Mouse (Mus musculus) lung, embryonic 15.5 days (tissue): ENCODE results near the gene Ndrg4. TPM values are rescaled to one million over a fixed set of nuclear protein-coding genes. Genes with fewer than 3 reads are reported as not detected.

Experiments used
- ATAC-seq: fragments of 200-750 bp; cut with Nextera tagmentation; 2 replicates; pipeline ENCODE4 v1.8.0; 2017; ENCODE audit warnings: moderate number of reproducible peaks, borderline replicate concordance; ENCODE audit not compliant: low FRiP score, low TSS enrichment; ENCODE audit errors: extremely low read depth
- H3K27ac ChIP-seq: fragments of 300-500 bp; sonication (generic); 2 replicates; pipeline ENCODE4 v1.5.1; 2015; ENCODE audit warnings: moderate library complexity, mild to moderate bottlenecking, inconsistent platforms
- H3K27me3 ChIP-seq: fragments of 300-500 bp; sonication (generic); 2 replicates; pipeline ENCODE4 v1.6.1; 2015; ENCODE audit warnings: inconsistent platforms
- H3K36me3 ChIP-seq: fragments of 300-500 bp; sonication (generic); 2 replicates; pipeline ENCODE4 v1.6.1; 2015; ENCODE audit warnings: inconsistent platforms
- H3K4me1 ChIP-seq: fragments of 300-500 bp; sonication (generic); 2 replicates; pipeline ENCODE4 v1.6.1; 2015; ENCODE audit warnings: inconsistent platforms
- H3K4me2 ChIP-seq: fragments of 300-500 bp; sonication (generic); 2 replicates; pipeline ENCODE4 v1.6.1; 2015; ENCODE audit warnings: inconsistent platforms, mild to moderate bottlenecking, moderate library complexity
- H3K4me3 ChIP-seq: fragments of 300-500 bp; sonication (generic); 2 replicates; pipeline ENCODE4 v1.5.1; 2015; ENCODE audit warnings: mild to moderate bottlenecking, inconsistent platforms
- H3K9ac ChIP-seq: fragments of 300-500 bp; sonication (generic); 2 replicates; pipeline ENCODE4 v1.6.1; 2015; ENCODE audit warnings: inconsistent platforms
- H3K9me3 ChIP-seq: fragments of 300-500 bp; sonication (generic); 2 replicates; pipeline ENCODE4 v1.6.1; 2016; ENCODE audit warnings: inconsistent platforms
- WGBS: fragments of 180-500 bp; shearing (Covaris S2); methylation state at CpG from one replicate; pipeline ENCODE4 v1.1.7; 2015; 5-methylcytosine and 5-hydroxymethylcytosine counted together
- polyA plus RNA-seq: library from polyadenylated mRNA; unstranded; fragments of >200 nt; fragmentation: Nextera tagmentation; extraction: Ambion mirVana; gene quantifications from 2 replicates; pipeline ENCODE4 v1.2.1, GENCODE M21; 2015

Ndrg4 gene
- polyA plus RNA-seq, 1 experiment from 2014 or later: 20.4 TPM

DNA sequence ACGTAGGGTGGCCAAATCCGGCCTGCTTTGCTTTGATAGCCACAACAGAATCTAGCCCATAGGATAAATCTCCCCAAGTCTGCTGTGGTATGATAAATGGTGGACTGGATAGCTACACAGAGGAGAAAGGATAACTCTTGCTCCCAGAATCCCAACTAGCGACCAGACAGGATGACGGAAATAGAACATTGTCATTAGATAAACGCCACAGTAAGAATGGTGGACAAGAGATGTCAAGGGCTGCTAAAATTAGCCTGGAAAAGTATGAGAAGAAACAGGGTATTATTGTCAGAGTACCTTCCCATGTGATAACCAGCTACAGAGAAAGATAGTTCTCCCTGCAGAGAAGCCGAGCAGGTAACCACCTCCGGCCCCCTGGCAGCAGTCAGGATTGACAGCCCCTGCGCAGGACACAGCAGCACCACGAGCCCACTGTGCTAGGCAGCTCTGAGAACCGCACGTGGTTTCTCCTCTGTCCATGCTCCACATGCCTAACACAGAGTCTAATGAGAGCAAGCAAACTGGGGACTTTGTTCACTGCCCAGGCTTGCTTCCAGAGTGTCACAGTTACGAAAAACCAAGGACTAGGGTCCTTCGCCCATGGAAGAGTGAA lies 14.3 kb downstream of the Ndrg4 start:
- no peaks in the 10 kb centered on the region for H3K9me3 ChIP-seq
- no peak overlapping the region for H3K4me2 ChIP-seq
- 66% methylated on average over 13 of the region's 13 CpGs for WGBS
- H3K36me3 ChIP-seq: no peaks in the 10 kb centered on the region
- H3K4me3 ChIP-seq: no peak overlapping the region
- peaks cover 24% of the 10 kb centered on the region for H3K27me3 ChIP-seq
- no peaks in the 10 kb centered on the region for H3K4me1 ChIP-seq
- H3K9ac ChIP-seq: no peak overlapping the region
- no peak for ATAC-seq
- H3K27ac ChIP-seq: no peak overlapping the region

- Histone ChIP-seq H3K27me3 (peaks cover 37% of the 10 kb centered on the region), H3K9ac (no peak overlapping the region), H3K4me2 (no peak overlapping the region), H3K4me3 (no peak overlapping the region), H3K36me3 (no peaks in the 10 kb centered on the region), H3K9me3 (no peaks in the 10 kb centered on the region), H3K4me1 (0 out of 2 replicates have a peak, but pooled peaks cover 3% of the 10 kb centered on the region), H3K27ac (no peak overlapping the region)
- WGBS: 28% methylated on average over 6 of the region's 6 CpGs
- ATAC-seq: no peak
Measured at GRCm38 (mm10) chr8:95694631-95695030, 17.9 kb downstream of the Ndrg4 start.

- H3K36me3 ChIP-seq: no peaks in the 10 kb centered on the region
- peak overlapping the region; percentile 41; the same call in 1 of the 2 replicates for H3K4me2 ChIP-seq
- H3K27me3 ChIP-seq: peaks cover 40% of the 10 kb centered on the region
- H3K9ac ChIP-seq: 0 out of 2 replicates have a peak overlapping the region, but pooled peaks have one; percentile 19
- H3K4me1 ChIP-seq: 0 out of 2 replicates have a peak, but pooled peaks cover 3% of the 10 kb centered on the region
- no peaks in the 10 kb centered on the region for H3K9me3 ChIP-seq
- WGBS: 41% methylated on average over 5 of the region's 8 CpGs
- H3K27ac ChIP-seq: no peak overlapping the region
- no peak for ATAC-seq
- H3K4me3 ChIP-seq: no peak overlapping the region
Measured at GRCm38 (mm10) chr8:95696661-95697060, 19.9 kb downstream of the Ndrg4 start.

GRCm38 (mm10) chr8:95697128-95697527 lies 20.3 kb downstream of the Ndrg4 start:
- Histone ChIP-seq H3K9me3 (no peaks in the 10 kb centered on the region), H3K27ac (no peak overlapping the region), H3K4me2 (peak overlapping the region; percentile 41; the same call in 1 of the 2 replicates), H3K27me3 (peaks cover 43% of the 10 kb centered on the region), H3K9ac (0 out of 2 replicates have a peak overlapping the region, but pooled peaks have one; percentile 19), H3K4me1 (0 out of 2 replicates have a peak, but pooled peaks cover 3% of the 10 kb centered on the region), H3K4me3 (no peak overlapping the region), H3K36me3 (no peaks in the 10 kb centered on the region)
- ATAC-seq: peak; percentile 62; the same call in 1 of the 2 replicates
- under 1% methylated on average over 11 of the region's 11 CpGs for whole genome bisulfite sequencing

DNA sequence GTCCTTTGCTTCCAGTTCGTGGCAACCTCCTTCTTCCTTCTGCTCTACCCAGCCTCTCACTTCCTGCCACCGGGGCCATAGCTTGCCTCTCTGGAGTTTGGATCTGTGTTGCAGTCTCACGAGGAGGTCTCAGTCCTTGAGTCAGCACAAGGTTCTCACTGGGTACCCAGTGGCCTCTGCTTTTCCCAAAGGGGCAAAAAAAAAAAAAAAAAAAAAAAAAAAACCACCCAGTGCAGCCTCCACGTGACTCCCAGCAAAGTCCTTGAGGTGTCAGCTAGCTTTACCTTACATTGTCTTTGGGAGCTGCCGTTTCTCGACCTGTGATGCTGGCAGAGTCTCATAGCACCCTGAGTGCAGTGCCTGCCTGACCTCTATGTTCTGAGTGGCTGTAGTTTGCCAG lies 21.4 kb downstream of the Ndrg4 start:
- ATAC-seq: no peak
- peaks cover 39% of the 10 kb centered on the region for H3K27me3 ChIP-seq
- WGBS: 26% methylated on average over 6 of the region's 6 CpGs

DNA sequence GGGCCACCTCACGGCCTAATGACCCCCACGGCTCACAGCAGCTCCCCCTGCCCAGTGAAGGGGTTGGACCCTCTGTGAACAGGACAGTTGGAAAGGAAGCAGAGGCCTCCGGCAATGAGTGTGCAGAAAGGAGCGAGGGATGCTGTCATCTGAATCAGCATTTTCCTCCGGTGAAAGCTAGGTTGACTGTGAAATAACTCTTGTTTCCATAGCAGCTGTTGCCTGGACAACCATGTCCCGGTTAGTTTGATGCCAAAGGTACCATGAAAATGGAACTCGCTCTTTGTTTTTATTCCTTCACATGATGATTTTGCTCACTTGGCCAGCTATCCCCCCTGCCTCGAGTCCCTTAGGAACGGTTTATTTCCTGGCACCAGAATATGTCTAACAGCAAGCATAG lies 23.5 kb downstream of the Ndrg4 start:
- peaks cover 20% of the 10 kb centered on the region for H3K4me1 ChIP-seq
- ATAC-seq: no peak
- no peaks in the 10 kb centered on the region for H3K9me3 ChIP-seq
- 58% methylated on average over 9 of the region's 9 CpGs for WGBS
- H3K4me2 ChIP-seq: no peak overlapping the region
- no peaks in the 10 kb centered on the region for H3K36me3 ChIP-seq
- no peak overlapping the region for H3K4me3 ChIP-seq
- no peak overlapping the region for H3K9ac ChIP-seq
- H3K27me3 ChIP-seq: peaks cover 26% of the 10 kb centered on the region
- no peak overlapping the region for H3K27ac ChIP-seq

More for the DNA sequence above, 21.4 kb downstream of the Ndrg4 start:
- Histone ChIP-seq H3K36me3 (no peaks in the 10 kb centered on the region), H3K4me2 (no peak overlapping the region), H3K9me3 (no peaks in the 10 kb centered on the region), H3K27ac (no peak overlapping the region), H3K4me3 (no peak overlapping the region), H3K9ac (no peak overlapping the region), H3K4me1 (peaks cover 11% of the 10 kb centered on the region)

GRCm38 (mm10) chr8:95701809-95702208 lies 25.0 kb downstream of the Ndrg4 start:
- ATAC-seq: no peak
- 75% methylated on average over 4 of the region's 4 CpGs for WGBS

GRCm38 (mm10) chr8:95702480-95703446 lies 26.0 kb downstream of the Ndrg4 start:
- Histone ChIP-seq H3K27me3 (peaks cover 11% of the 10 kb centered on the region; the same call in 1 of the 2 replicates), H3K9ac (peak overlapping the region; percentile 53), H3K4me3 (peak overlapping the region; percentile 61), H3K4me1 (peaks cover 18% of the 10 kb centered on the region), H3K9me3 (no peaks in the 10 kb centered on the region), H3K27ac (no peak overlapping the region), H3K4me2 (peak overlapping the region; percentile 100), H3K36me3 (no peaks in the 10 kb centered on the region)
- ATAC-seq: peak; percentile 93
- WGBS: 3% methylated on average over 33 of the region's 34 CpGs

More at GRCm38 (mm10) chr8:95701809-95702208, 25.0 kb downstream of the Ndrg4 start:
- peaks cover 20% of the 10 kb centered on the region for H3K4me1 ChIP-seq
- no peak overlapping the region for H3K4me2 ChIP-seq
- H3K27ac ChIP-seq: no peak overlapping the region
- H3K36me3 ChIP-seq: no peaks in the 10 kb centered on the region
- H3K9ac ChIP-seq: no peak overlapping the region
- peaks cover 16% of the 10 kb centered on the region for H3K27me3 ChIP-seq
- H3K4me3 ChIP-seq: no peak overlapping the region
- no peaks in the 10 kb centered on the region for H3K9me3 ChIP-seq

GRCm38 (mm10) chr8:95703461-95704260 lies 26.9 kb downstream of the Ndrg4 start:
- 3% methylated on average over 15 of the region's 15 CpGs for WGBS
- ATAC-seq: 0 out of 2 replicates have a peak, but pooled peaks have one; percentile 11
- peaks cover 5% of the 10 kb centered on the region; the same call in 1 of the 2 replicates for H3K27me3 ChIP-seq
- no peaks in the 10 kb centered on the region for H3K36me3 ChIP-seq
- H3K4me3 ChIP-seq: peak overlapping the region; percentile 61
- H3K4me1 ChIP-seq: peaks cover 18% of the 10 kb centered on the region
- H3K9ac ChIP-seq: peak overlapping the region; percentile 53
- H3K27ac ChIP-seq: peak overlapping the region; percentile 55
- H3K4me2 ChIP-seq: peak overlapping the region; percentile 100
- H3K9me3 ChIP-seq: no peaks in the 10 kb centered on the region

DNA sequence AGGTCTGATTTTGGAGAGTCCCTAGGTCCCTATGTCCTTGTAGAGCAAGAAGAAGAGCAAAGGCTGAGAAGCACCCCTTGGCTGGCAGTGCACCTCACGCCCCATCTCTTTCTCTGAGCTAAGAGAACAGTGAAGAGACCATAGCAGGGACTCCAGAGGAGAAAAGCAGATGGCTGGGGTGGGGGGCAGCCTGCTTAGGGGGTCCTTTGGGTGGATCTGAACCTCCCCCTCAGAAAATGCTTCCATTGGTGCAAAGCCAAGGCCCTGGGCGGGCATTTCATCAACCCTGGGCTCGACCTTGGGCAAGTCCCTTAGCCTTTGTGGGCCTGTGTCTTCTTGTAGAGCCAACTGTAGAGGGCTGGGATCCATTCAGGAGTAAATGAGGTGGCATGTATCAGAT lies 27.8 kb downstream of the Ndrg4 start:
- Histone ChIP-seq H3K9ac (no peak overlapping the region), H3K4me2 (no peak overlapping the region), H3K9me3 (no peaks in the 10 kb centered on the region), H3K4me3 (no peak overlapping the region), H3K4me1 (peaks cover 23% of the 10 kb centered on the region), H3K27ac (no peak overlapping the region), H3K27me3 (peaks cover 5% of the 10 kb centered on the region; the same call in 1 of the 2 replicates), H3K36me3 (no peaks in the 10 kb centered on the region)
- 92% methylated on average over 3 of the region's 3 CpGs for WGBS
- no peak for ATAC-seq

GRCm38 (mm10) chr8:95709579-95709978 lies 32.8 kb downstream of the Ndrg4 start:
- 68% methylated on average over 7 of the region's 7 CpGs for WGBS
- no peak overlapping the region for H3K9ac ChIP-seq
- 0 out of 2 replicates have a peak overlapping the region, but pooled peaks have one; percentile 79 for H3K27ac ChIP-seq
- no peak overlapping the region for H3K4me2 ChIP-seq
- peaks cover 18% of the 10 kb centered on the region for H3K4me1 ChIP-seq
- no peak overlapping the region for H3K4me3 ChIP-seq
- H3K36me3 ChIP-seq: no peaks in the 10 kb centered on the region
- H3K27me3 ChIP-seq: no peaks in the 10 kb centered on the region
- no peaks in the 10 kb centered on the region for H3K9me3 ChIP-seq
- ATAC-seq: no peak
